Mouse (Mus musculus): ENCODE measurements around the gene Thap7.

GRCm38 (mm10) chr16:17564221-17564620 is 33.3 kb upstream of the Thap7 start:
- TF ChIP-seq CTCF (IDR thresholded peaks at IDR 0.05; ENCODE audit: borderline replicate concordance, extremely low read depth, insufficient read depth, insufficient read length), result no peak
- TF ChIP-seq POLR2A (IDR thresholded peaks at IDR 0.05; ENCODE audit: borderline replicate concordance, extremely low read depth, insufficient read depth, insufficient read length, poor library complexity, severe bottlenecking), result no peak
